Mouse (Mus musculus): Measurements from ENCODE around the gene Atg10. TPM values are rescaled to one million over a fixed set of nuclear protein-coding genes. Genes with fewer than 3 reads are reported as not detected.

The Atg10 gene
- 1.5 TPM in 2 replicates for polyA plus RNA-seq (2012; rRNA removed)

DNA sequence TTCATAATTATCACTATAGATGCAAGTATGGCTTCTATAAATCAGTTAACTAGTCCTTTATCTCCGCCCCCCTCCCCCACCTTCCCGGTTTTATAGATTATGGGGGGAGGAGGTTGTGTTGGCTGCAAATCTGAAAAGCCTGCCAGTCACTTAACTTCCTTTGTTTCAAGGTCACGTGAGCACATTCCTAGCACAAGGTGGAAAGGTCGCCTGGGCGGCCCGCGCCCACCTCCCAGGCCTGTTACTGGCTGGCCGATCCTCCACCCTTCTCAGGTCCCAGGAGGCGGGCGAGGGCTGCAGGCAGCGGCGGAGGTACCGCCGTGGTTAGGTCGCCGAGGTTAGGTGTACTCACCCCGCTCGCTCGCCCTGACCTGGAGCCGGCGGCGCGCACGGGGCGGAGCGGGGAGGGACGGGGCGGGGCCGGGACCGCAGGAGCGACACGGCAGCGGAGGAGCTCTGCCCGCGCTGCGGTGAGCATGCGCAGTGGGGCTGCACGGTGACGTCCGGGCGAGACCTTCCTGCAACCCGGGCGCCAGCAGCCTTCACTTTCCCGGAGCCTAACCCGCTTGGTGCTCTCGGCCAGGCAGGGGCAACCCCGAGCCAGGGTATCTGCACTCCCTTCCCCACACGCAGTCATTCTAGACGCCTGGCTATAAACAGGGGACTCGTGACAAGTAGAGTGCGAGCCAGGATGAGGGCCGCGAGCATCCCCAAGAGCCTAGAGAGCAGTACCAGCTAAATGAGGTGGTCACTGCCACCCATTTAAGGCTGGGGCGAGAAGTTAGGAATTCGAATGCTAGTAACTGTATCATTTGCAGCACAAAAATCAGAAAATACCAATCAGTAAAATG is at the start of gene Atg10:
Gene Atg10 (minus strand): TSS at position 382 of the 851 bp plus-strand sequence.

DNA sequence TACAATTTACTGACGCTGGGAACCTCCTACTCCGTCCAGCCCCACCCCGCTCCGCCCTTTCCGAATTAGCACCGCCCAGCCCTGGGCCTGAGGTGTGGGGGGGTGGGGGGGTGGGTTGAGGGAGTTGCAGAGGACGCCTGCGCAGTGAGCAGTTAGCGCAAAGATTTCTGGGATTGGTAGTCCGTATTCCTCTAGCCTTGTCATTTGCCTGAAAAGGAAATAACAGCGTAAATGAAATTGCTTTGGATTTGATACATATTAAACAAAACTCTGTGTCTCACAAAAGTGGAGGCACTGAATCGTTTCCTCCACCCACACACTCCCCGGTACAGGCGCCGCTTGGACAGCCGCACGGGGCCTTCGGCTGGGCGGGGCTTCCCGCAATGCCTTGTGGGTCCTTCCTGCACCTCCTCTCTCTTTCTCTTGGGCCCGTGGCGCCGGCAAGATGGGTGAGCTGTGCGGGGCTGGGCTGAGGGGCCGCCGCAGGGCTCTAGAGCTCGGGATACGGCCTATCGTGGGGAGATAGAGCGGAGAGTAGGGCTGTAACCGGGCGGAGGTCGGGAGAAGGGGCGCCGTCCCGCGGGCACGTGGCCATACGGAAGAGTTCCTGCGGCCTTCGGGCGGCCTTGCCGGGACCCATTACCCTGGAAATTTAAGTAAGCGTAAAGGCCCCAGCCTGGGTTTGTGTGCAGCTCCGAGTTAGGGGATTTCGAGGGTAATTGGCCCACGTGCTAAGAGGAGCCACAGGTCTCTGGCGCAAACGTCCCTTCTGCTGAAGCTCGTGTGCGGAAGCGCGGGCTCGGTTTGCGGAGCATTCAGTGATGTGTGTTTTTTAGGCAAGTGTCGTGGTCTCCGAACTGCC is 300.8 kb downstream of the Atg10 start, which contains the start of gene Rps23:
Gene Rps23 (plus strand): TSS at position 208 of the 862 bp plus-strand sequence.

DNA sequence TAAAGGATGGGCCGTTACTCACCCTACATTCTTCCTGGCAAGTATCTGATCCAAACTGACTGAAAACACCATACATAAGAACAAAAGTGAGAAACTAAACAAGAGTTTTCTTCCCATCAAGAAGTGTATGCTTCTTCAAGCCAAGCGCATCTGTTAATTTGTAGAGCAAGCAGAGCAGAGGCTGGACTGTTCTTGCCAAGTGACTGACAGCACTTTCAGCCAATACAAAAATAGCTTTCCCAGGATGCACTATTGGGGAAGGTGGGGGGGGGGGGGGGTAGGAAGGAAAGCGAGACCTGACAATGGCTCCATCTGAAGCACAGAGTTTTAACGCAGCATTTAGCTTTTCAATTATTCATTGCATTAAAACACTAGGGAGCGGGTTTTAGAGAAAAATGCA is 318.6 kb downstream of the Atg10 start, which contains the start of gene Atp6ap1l:
Gene Atp6ap1l (minus strand): TSS at position 180 of the 400 bp plus-strand sequence.

Other genes with a start within 250 kb of the Atg10 start
- gene Ssbp2, start 236.3 kb upstream of the Atg10 start, polyA plus RNA-seq (2012; rRNA removed) = 13.4 and 14.8 TPM in 2 replicates

Data from liver, embryonic 18 days (tissue).